Mouse (Mus musculus) heart, embryonic 16.5 days (tissue): ENCODE results near the gene Paqr7. TPM values are rescaled to one million over a fixed set of nuclear protein-coding genes. Genes with fewer than 3 reads are reported as not detected.

Source experiments
- ATAC-seq: fragments of 200-750 bp; cut with Nextera tagmentation; replicated peaks from 2 replicates; pipeline ENCODE4 v1.8.0; 2017; ENCODE audit warnings: moderate number of reproducible peaks; ENCODE audit not compliant: insufficient read depth, low FRiP score; ENCODE audit errors: extremely low read depth
- H3K27ac ChIP-seq: fragments of 300-500 bp; sonication (generic); 2 replicates; pipeline ENCODE4 v1.5.1; 2014; ENCODE audit warnings: mild to moderate bottlenecking, low read length, control low read depth, moderate library complexity
- H3K27me3 ChIP-seq: fragments of 300-500 bp; sonication (generic); 2 replicates; pipeline ENCODE4 v1.6.1; 2014; ENCODE audit warnings: low read length, mixed read lengths; ENCODE audit not compliant: control insufficient read depth, insufficient read depth
- H3K36me3 ChIP-seq: fragments of 300-500 bp; sonication (generic); 2 replicates; pipeline ENCODE4 v1.6.1; 2014; ENCODE audit not compliant: control insufficient read depth, insufficient read depth
- H3K4me1 ChIP-seq: fragments of 300-500 bp; sonication (generic); 2 replicates; pipeline ENCODE4 v1.6.1; 2014; ENCODE audit warnings: low read length, mixed read lengths; ENCODE audit not compliant: control insufficient read depth, insufficient read depth
- H3K4me2 ChIP-seq: fragments of 300-500 bp; sonication (generic); 2 replicates; pipeline ENCODE4 v1.6.1; 2014; ENCODE audit warnings: low read depth, mild to moderate bottlenecking, control low read depth, low read length
- H3K4me3 ChIP-seq: fragments of 300-500 bp; sonication (generic); 2 replicates; pipeline ENCODE4 v1.5.1; 2014; ENCODE audit warnings: mild to moderate bottlenecking, control low read depth, low read length
- H3K9ac ChIP-seq: fragments of 300-500 bp; sonication (generic); 2 replicates; pipeline ENCODE4 v1.6.1; 2014; ENCODE audit warnings: low read length, control low read depth
- H3K9me3 ChIP-seq: fragments of 300-500 bp; sonication (generic); replicated peaks from 2 replicates; pipeline ENCODE4 v1.6.1; 2016; ENCODE audit warnings: low read length; ENCODE audit not compliant: control insufficient read depth
- WGBS: fragments of 180-500 bp; shearing (Covaris S2); extraction: QIAGEN DNeasy Blood & Tissue Kit; methylation state at CpG from one replicate; pipeline ENCODE4 v1.1.7; 2014; 5-methylcytosine and 5-hydroxymethylcytosine counted together
- microRNA-seq: library from miRNA; unstranded; fragments of <30 nt; microRNA quantifications from one replicate; pipeline ENCODE4, GENCODE M21; 2017
- polyA plus RNA-seq: library from polyadenylated mRNA; unstranded; fragments of >200 nt; fragmentation: Nextera tagmentation; extraction: Ambion mirVana; gene quantifications from 2 replicates; pipeline ENCODE4 v1.2.1, GENCODE M21; 2015

The Paqr7 gene
- polyA plus RNA-seq, 1 experiment from 2014 or later, result 13.2 TPM

- Histone ChIP-seq H3K4me1 (peaks cover 12% of the 10 kb centered on the region), H3K36me3 (no peaks in the 10 kb centered on the region), H3K27ac (no peak overlapping the region), H3K4me2 (no peak overlapping the region), H3K27me3 (no peaks in the 10 kb centered on the region), H3K4me3 (no peak overlapping the region), H3K9ac (no peak overlapping the region), H3K9me3 (no peaks in the 10 kb centered on the region)
- 53% methylated on average over 9 of the region's 9 CpGs for WGBS
- no peak for ATAC-seq
These were observed 62.1 kb downstream of the Paqr7 start for GRCm38 (mm10) chr4:134558570-134559113.

- Histone ChIP-seq H3K9me3 (no peaks in the 10 kb centered on the region), H3K27me3 (no peaks in the 10 kb centered on the region), H3K36me3 (no peaks in the 10 kb centered on the region), H3K27ac (no peak overlapping the region), H3K4me1 (peaks cover 12% of the 10 kb centered on the region), H3K9ac (no peak overlapping the region), H3K4me2 (no peak overlapping the region), H3K4me3 (no peak overlapping the region)
- ATAC-seq, result no peak
- 72% methylated on average over 7 of the region's 7 CpGs for WGBS
These were observed 62.7 kb downstream of the Paqr7 start for GRCm38 (mm10) chr4:134559154-134559553.

Small RNA genes within 50 kb of the gene (microRNA-seq; reads per million reads assigned to microRNA genes)
- gene Gm23634, result not detected

Other genes with a start within 250 kb of the Paqr7 start
- not detected in 2 replicates for gene Gm30191, start 249.8 kb upstream of the Paqr7 start, polyA plus RNA-seq
- 5.8 and 6.3 TPM in 2 replicates for gene Grrp1, start 242.6 kb upstream of the Paqr7 start, polyA plus RNA-seq
- 13.0 and 13.9 TPM in 2 replicates for gene Pdik1l, start 208.8 kb upstream of the Paqr7 start, polyA plus RNA-seq
- gene Trim63, start 181.6 kb upstream of the Paqr7 start, polyA plus RNA-seq, result 175 and 177 TPM in 2 replicates
- gene Slc30a2, start 153.5 kb upstream of the Paqr7 start, polyA plus RNA-seq, result 0.21 and 0.42 TPM in 2 replicates
- gene Extl1, start 112.8 kb upstream of the Paqr7 start, polyA plus RNA-seq, result 2.6 and 2.8 TPM in 2 replicates
- 9.6 and 10.5 TPM in 2 replicates for gene Pafah2, start 100.4 kb upstream of the Paqr7 start, polyA plus RNA-seq
- 936 and 979 TPM in 2 replicates for gene Stmn1, start 28.4 kb upstream of the Paqr7 start, polyA plus RNA-seq
- gene Aunip, start 14.3 kb downstream of the Paqr7 start, polyA plus RNA-seq, result 8.1 and 10.0 TPM in 2 replicates
- gene Mtfr1l, start 38.7 kb downstream of the Paqr7 start, polyA plus RNA-seq, result 165 and 167 TPM in 2 replicates
- 5.4 and 7.9 TPM in 2 replicates for gene Selenon, start 55.5 kb downstream of the Paqr7 start, polyA plus RNA-seq
- 4.4 and 5.1 TPM in 2 replicates for gene Man1c1, start 207.6 kb downstream of the Paqr7 start, polyA plus RNA-seq